Mouse (Mus musculus): ENCODE data around the gene Grk5.

DNA sequence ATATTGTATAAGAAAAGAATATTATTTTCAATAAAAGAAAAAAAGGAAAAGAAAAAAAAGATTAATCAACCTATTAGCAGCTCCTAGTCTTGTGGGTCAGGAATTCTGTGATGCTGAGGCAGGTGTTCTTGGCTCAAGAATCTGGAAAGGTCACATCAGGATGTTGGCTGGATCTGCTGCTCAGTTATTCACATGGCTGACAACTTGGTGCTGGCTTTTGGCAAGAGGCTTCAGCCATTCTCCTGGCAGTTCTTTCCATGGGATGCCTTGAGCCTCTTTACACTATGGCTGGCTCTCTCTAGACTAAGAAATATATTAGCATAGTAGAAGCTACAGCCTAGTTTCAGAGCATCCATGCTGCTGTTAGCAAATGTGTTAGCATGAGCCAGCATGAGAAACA lies 149.6 kb downstream of the Grk5 start:
- TF ChIP-seq CTCF (conservative IDR thresholded peaks at IDR 0.05; ENCODE audit: low read length) (no peak), NANOG (IDR thresholded peaks at IDR 0.05; ENCODE audit: borderline replicate concordance, low read length) (no peak), POU5F1 (IDR thresholded peaks at IDR 0.05; ENCODE audit: borderline replicate concordance, low read length) (no peak)
